Mouse (Mus musculus) lung, embryonic 16.5 days (tissue): ENCODE measurements around the gene Btbd19. TPM values are rescaled to one million over a fixed set of nuclear protein-coding genes. Genes with fewer than 3 reads are reported as not detected.
A peak's percentile ranks its signal among the peaks of the same experiment; 100 is the strongest.

ENCODE experiments used
- ATAC-seq: fragments of 200-750 bp; cut with Nextera tagmentation; 2 replicates; pipeline ENCODE4 v1.8.0; 2017; ENCODE audit warnings: low read depth, mild to moderate bottlenecking, moderate library complexity
- H3K27ac ChIP-seq: fragments of 300-500 bp; sonication (generic); 2 replicates; pipeline ENCODE4 v1.5.1; 2014; ENCODE audit warnings: mild to moderate bottlenecking, control low read depth, low read length
- H3K27me3 ChIP-seq: fragments of 300-500 bp; sonication (generic); 2 replicates; pipeline ENCODE4 v1.6.1; 2014; ENCODE audit warnings: low read depth, low read length, mixed read lengths; ENCODE audit not compliant: control insufficient read depth, insufficient read depth
- H3K36me3 ChIP-seq: fragments of 300-500 bp; sonication (generic); 2 replicates; pipeline ENCODE4 v1.6.1; 2014; ENCODE audit warnings: low read length; ENCODE audit not compliant: control insufficient read depth, insufficient read depth
- H3K4me1 ChIP-seq: fragments of 300-500 bp; sonication (generic); replicated peaks from 2 replicates; pipeline ENCODE4 v1.6.1; 2014; ENCODE audit warnings: low read length, mixed read lengths; ENCODE audit not compliant: control insufficient read depth, insufficient read depth
- H3K4me2 ChIP-seq: fragments of 300-500 bp; sonication (generic); 2 replicates; pipeline ENCODE4 v1.6.1; 2014; ENCODE audit warnings: low read depth, low read length, control low read depth
- H3K4me3 ChIP-seq: fragments of 300-500 bp; sonication (generic); 2 replicates; pipeline ENCODE4 v1.5.1; 2014; ENCODE audit warnings: mild to moderate bottlenecking, low read length, control low read depth
- H3K9ac ChIP-seq: fragments of 300-500 bp; sonication (generic); 2 replicates; pipeline ENCODE4 v1.6.1; 2014; ENCODE audit warnings: low read length, control low read depth
- H3K9me3 ChIP-seq: fragments of 300-500 bp; sonication (generic); 2 replicates; pipeline ENCODE4 v1.6.1; 2016; ENCODE audit warnings: low read length; ENCODE audit not compliant: control insufficient read depth
- WGBS: fragments of 180-500 bp; shearing (Covaris S2); extraction: QIAGEN DNeasy Blood & Tissue Kit; methylation state at CpG from one replicate; pipeline ENCODE4 v1.1.7; 2014; 5-methylcytosine and 5-hydroxymethylcytosine counted together
- polyA plus RNA-seq: library from polyadenylated mRNA; unstranded; fragments of >200 nt; fragmentation: Nextera tagmentation; extraction: Ambion mirVana; gene quantifications from 2 replicates; pipeline ENCODE4 v1.2.1, GENCODE M21; 2015

The Btbd19 gene
- polyA plus RNA-seq, 1 experiment from 2014 or later = 4.9 TPM

DNA sequence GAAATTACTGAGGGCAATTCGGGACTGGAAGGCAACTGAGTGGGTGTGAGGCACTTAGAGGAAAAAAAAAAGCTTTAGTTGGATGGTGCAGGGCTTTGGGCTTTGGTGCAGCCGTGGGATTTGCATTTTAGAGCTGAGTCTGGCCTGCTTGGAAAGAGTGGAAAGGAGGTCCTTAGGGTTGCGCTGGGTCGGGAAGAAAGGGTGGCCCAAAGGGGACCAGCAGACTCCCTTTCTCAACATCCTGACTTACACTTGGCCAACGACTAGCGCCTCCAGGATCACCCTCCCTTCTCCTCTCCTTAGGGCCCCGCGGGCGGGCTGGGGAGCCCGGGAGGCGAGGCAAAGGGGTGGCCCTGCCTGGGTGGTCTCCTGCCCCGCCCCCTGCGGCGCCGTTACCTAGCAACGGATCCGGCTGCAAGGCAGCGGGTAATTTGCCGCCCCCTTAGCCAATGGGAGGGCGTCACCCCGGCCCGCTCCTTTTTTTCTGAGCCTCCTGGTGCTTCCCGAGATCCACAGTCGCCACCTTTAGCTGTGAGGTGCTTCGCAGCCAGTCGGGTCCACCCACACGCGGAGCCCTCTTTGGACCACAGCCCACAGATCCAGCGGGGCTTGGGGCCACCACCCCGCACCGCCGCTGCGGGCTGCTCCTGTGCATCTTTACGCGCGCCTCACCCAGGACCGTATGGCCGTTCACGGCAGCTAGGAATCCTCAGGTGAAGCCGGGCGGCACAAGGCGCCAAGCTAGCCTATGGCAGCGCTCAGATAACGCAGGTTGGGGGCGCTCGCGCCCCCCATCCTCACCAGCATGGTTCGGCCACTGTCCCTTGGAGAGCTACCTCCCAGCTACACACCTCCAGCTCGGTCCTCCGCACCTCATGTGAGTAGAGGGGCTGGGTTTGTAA is 29.7 kb downstream of the Btbd19 start, which contains the start of gene Ptch2:
TSS of gene Ptch2 (plus strand) at position 525 of the 902 bp plus-strand sequence.
- peak within 1 kb of the TSS; percentile 78 for H3K27ac ChIP-seq
- WGBS = 0% methylated on average over 45 of the region's 50 CpGs

DNA sequence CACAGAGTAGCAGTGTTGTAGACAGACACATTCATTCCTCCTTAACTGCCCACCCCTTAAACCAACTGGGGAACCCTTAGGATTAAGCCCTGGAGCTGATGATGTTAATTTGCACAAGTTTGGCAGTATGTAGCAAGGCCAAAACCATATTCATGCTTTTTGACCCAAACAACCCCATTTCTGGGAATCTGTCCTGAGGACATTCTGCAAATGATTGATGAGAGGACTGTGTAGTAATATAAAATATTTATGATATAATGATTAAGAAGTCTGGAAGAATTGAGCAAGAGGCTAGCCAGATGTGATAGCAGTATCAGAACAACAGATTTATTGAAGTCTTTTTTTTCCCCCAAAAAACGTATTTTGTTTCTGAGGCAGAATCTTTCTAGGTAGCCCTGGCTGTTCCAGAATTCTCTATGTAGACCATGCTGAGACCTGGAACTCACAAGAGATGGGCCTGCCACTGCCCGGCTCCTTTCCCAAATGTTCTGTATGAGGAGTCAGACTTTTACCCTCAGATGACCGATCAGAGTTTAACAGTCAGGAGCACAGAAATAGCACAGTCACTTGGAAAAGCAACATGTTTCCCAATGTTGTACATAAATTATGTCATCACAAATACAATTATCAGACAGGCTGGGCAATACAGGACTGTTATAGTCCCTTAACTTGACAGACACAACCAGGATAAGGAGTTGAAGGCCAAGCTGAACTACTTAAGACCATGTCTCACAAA is 30.7 kb downstream of the Btbd19 start:
- no peak overlapping the region for H3K9ac ChIP-seq
- no peak overlapping the region; the same call in 1 of the 2 replicates for H3K27ac ChIP-seq
- no peak overlapping the region for H3K4me3 ChIP-seq
- H3K9me3 ChIP-seq = no peaks in the 10 kb centered on the region
- no peaks in the 10 kb centered on the region for H3K36me3 ChIP-seq
- no peak for ATAC-seq
- no peak overlapping the region for H3K4me2 ChIP-seq
- WGBS = 62% methylated on average over 3 of the region's 3 CpGs
- H3K4me1 ChIP-seq = peaks cover 31% of the 10 kb centered on the region
- H3K27me3 ChIP-seq = no peaks in the 10 kb centered on the region

More for the DNA sequence above, 29.7 kb downstream of the Btbd19 start, which contains the start of gene Ptch2:
- ATAC-seq = peak; percentile 86
- Histone ChIP-seq H3K4me3 (peak within 1 kb of the TSS; percentile 76), H3K36me3 (no peaks in the 10 kb centered on the region), H3K27me3 (no peaks in the 10 kb centered on the region), H3K4me1 (peaks cover 31% of the 10 kb centered on the region), H3K4me2 (peak within 1 kb of the TSS; percentile 98), H3K9me3 (no peaks in the 10 kb centered on the region), H3K9ac (peak within 1 kb of the TSS; percentile 68)

DNA sequence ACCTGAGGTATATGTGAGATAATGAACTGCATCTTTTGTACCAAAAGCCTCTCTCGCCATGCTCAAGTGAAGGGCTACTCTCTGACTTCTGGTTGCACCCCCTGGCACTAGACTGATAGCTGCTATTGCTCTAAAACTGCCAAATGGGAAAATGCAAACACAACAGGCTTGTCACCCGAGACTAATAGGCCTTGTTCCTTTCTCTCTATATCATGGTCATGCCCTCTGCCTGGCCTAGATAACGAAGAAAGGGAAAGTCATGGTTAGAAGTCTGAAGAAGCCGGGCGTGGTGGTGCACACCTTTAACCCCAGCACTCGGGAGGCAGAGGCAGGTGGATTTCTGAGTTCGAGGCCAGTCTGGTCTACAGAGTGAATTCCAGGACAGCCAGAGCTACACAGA is 34.9 kb downstream of the Btbd19 start:
- Histone ChIP-seq H3K9me3 (no peaks in the 10 kb centered on the region), H3K27me3 (no peaks in the 10 kb centered on the region), H3K9ac (no peak overlapping the region), H3K4me2 (no peak overlapping the region), H3K4me1 (peaks cover 6% of the 10 kb centered on the region; the same call in 1 of the 2 replicates), H3K4me3 (no peak overlapping the region), H3K27ac (no peak overlapping the region), H3K36me3 (peaks cover 2% of the 10 kb centered on the region; the same call in 1 of the 2 replicates)
- WGBS = 66% methylated on average over 7 of the region's 7 CpGs
- no peak for ATAC-seq

DNA sequence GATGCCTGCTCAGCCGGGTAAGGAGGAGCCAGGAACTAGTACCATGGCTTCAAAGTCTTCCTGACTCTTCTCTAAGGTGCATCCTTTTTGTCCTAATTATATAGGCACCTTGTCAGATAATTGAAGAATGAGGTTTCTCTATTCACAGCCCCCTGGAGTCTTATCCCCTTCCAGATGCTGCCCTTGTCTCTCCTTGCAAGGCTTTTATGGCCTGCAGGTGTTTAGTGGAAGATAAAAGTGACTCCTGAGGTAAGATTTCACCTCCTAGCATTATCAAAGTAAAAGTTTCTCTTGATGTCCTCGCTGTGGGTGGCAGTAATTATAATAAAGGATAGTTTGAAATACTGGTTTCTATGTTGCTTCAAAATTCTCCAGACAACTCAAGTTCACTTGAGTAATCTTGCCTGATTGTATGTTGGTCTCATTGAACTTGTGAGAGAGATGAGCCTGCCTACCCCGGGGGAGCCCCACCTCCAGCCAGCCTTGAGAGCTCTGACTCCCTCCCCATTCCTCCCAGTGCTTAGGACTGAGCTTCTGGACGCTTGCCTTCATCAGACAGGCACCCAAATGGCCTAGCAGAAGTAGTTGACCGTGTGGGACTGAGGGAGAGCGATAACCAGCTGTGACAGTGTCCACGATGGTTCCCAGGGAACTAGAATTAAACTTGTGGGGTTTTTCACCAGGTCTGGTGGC is 37.4 kb downstream of the Btbd19 start:
- no peak overlapping the region for H3K4me3 ChIP-seq
- WGBS = 72% methylated on average over 7 of the region's 7 CpGs
- H3K27ac ChIP-seq = no peak overlapping the region
- ATAC-seq = no peak
- H3K9me3 ChIP-seq = no peaks in the 10 kb centered on the region
- H3K4me1 ChIP-seq = no peaks in the 10 kb centered on the region
- no peak overlapping the region for H3K4me2 ChIP-seq
- H3K9ac ChIP-seq = no peak overlapping the region
- H3K36me3 ChIP-seq = peaks cover 4% of the 10 kb centered on the region; the same call in 1 of the 2 replicates
- H3K27me3 ChIP-seq = no peaks in the 10 kb centered on the region

DNA sequence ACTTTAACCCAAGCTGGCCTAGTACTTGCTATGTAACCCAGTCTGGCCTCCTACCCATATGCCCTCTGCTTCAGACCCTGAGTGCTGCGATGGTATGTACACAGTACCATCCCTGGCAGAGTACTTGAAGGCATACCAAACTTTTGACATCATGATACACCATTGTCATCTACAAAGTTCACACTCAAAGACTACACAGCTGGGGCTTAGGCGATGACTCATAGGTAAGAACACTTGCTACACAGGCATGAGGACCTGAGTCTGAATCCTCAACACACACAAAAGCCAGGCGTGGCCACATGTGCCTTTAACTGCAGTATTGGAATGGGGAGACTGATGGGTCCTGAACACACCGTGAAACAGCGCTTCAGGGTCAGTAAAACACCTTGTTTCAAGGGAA is 54.3 kb downstream of the Btbd19 start:
- Histone ChIP-seq H3K4me2 (no peak overlapping the region), H3K9ac (no peak overlapping the region), H3K9me3 (no peaks in the 10 kb centered on the region), H3K4me3 (no peak overlapping the region), H3K4me1 (no peaks in the 10 kb centered on the region), H3K27me3 (no peaks in the 10 kb centered on the region), H3K36me3 (peaks cover 9% of the 10 kb centered on the region), H3K27ac (no peak overlapping the region)
- 81% methylated on average over 5 of the region's 5 CpGs for WGBS
- no peak for ATAC-seq

DNA sequence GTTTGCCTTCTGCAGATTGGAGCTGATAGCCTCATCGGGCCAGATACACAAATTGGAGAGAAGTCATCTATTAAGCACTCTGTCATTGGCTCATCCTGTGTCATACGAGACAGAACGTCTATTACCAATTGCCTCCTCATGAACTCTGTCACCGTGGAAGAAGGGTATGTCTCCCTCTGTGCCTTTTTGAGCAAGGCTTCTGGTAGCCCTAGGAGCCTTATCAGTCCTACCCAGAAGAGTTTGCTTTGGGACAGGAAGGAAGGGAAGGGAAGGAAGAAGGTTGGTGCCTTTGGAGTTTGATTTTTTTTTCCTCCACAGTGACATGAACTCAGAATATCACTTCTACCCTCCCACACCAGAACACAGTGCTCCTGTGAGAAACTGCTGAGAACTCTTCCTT is 54.9 kb downstream of the Btbd19 start:
- no peak for ATAC-seq
- no peaks in the 10 kb centered on the region for H3K9me3 ChIP-seq
- no peak overlapping the region for H3K27ac ChIP-seq
- H3K4me1 ChIP-seq = no peaks in the 10 kb centered on the region
- no peak overlapping the region for H3K4me2 ChIP-seq
- 68% methylated on average over 4 of the region's 4 CpGs for WGBS
- H3K4me3 ChIP-seq = no peak overlapping the region
- H3K36me3 ChIP-seq = peaks cover 9% of the 10 kb centered on the region
- no peak overlapping the region for H3K9ac ChIP-seq
- no peaks in the 10 kb centered on the region for H3K27me3 ChIP-seq

DNA sequence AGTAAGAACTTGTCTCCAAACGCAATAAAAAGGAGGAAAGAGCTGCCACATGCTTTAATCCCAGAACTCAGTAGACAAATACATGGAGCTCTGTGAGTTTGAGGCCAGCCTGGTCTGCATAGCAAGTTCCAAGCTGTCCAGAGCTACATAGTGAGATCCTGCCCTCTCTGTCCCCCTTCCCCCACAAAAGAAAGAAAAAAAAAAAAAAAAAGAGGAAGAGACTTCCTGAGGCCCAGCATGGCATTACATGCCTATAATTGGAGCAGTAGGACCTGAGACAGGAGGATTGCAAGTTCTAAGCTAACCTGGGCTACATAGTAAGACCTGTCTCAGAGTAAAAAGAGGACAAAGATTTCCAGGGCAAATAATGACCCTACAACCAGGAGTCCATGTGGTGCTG is 55.9 kb downstream of the Btbd19 start:
- Histone ChIP-seq H3K27ac (no peak overlapping the region), H3K36me3 (peaks cover 9% of the 10 kb centered on the region), H3K9ac (no peak overlapping the region), H3K4me2 (no peak overlapping the region), H3K4me1 (no peaks in the 10 kb centered on the region), H3K9me3 (no peaks in the 10 kb centered on the region), H3K27me3 (no peaks in the 10 kb centered on the region), H3K4me3 (no peak overlapping the region)
- ATAC-seq = no peak
- WGBS = 85% methylated on average over 1 of the region's 1 CpGs
